Mouse (Mus musculus) neural tube, embryonic 14.5 days (tissue): Measurements from ENCODE around the gene Rps16. TPM values are rescaled to one million over a fixed set of nuclear protein-coding genes. Genes with fewer than 3 reads are reported as not detected.

Source experiments
- ATAC-seq: fragments of 200-750 bp; cut with Nextera tagmentation; 2 replicates; pipeline ENCODE4 v1.8.0; 2017; ENCODE audit warnings: low read depth, mild to moderate bottlenecking, moderate TSS enrichment, moderate library complexity
- H3K27ac ChIP-seq: fragments of 300-500 bp; sonication (generic); 2 replicates; pipeline ENCODE4 v1.5.1; 2014; ENCODE audit warnings: low read depth, mild to moderate bottlenecking, control low read depth, low read length, moderate library complexity, mixed read lengths
- H3K27me3 ChIP-seq: fragments of 300-500 bp; sonication (generic); 2 replicates; pipeline ENCODE4 v1.6.1; 2014; ENCODE audit warnings: low read length; ENCODE audit not compliant: control insufficient read depth, insufficient read depth
- H3K36me3 ChIP-seq: fragments of 300-500 bp; sonication (generic); 2 replicates; pipeline ENCODE4 v1.6.1; 2014; ENCODE audit warnings: low read length, mixed read lengths; ENCODE audit not compliant: control insufficient read depth, insufficient read depth
- H3K4me1 ChIP-seq: fragments of 300-500 bp; sonication (generic); 2 replicates; pipeline ENCODE4 v1.6.1; 2014; ENCODE audit warnings: low read length; ENCODE audit not compliant: control insufficient read depth, insufficient read depth
- H3K4me2 ChIP-seq: fragments of 300-500 bp; sonication (generic); 2 replicates; pipeline ENCODE4 v1.6.1; 2014; ENCODE audit warnings: mild to moderate bottlenecking, low read depth, low read length, control low read depth
- H3K4me3 ChIP-seq: fragments of 300-500 bp; sonication (generic); 2 replicates; pipeline ENCODE4 v1.5.1; 2014; ENCODE audit warnings: low read depth, low read length, control low read depth, mixed read lengths
- H3K9ac ChIP-seq: fragments of 300-500 bp; sonication (generic); replicated peaks from 2 replicates; pipeline ENCODE4 v1.6.1; 2014; ENCODE audit warnings: low read depth, mild to moderate bottlenecking, control low read depth, low read length, mixed read lengths
- H3K9me3 ChIP-seq: fragments of 300-500 bp; sonication (generic); 2 replicates; pipeline ENCODE4 v1.6.1; 2016; ENCODE audit warnings: low read length; ENCODE audit not compliant: control insufficient read depth
- WGBS: fragments of 180-500 bp; shearing (Covaris S2); extraction: QIAGEN DNeasy Blood & Tissue Kit; methylation state at CpG from one replicate; pipeline ENCODE4 v1.1.7; 2014; 5-methylcytosine and 5-hydroxymethylcytosine counted together
- polyA plus RNA-seq: library from polyadenylated mRNA; unstranded; fragments of >200 nt; fragmentation: Nextera tagmentation; extraction: Ambion mirVana; gene quantifications from 2 replicates; pipeline ENCODE4 v1.2.1, GENCODE M21; 2014

Rps16 gene
- polyA plus RNA-seq, 1 experiment from 2014 or later = 498 TPM

DNA sequence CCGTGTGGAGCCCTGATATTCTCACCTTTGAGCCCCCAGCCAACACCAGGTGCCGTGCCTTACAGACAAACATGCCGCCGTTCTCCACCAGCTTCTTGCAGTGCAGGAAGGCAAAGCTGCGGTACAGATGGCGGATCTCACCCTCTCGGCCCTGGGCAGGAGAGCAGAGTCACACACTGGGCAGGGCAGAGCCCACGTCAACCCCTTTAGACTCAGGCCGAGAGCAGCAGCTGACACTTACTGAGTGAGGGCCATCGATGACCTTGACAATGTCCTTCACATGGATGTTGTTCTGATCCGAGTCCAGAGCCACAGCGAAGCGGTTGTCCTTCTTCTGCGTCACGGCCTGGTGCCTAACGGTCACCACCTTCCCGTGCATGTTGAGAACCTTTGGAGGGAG, 31.7 kb upstream of the Rps16 start:
- Histone ChIP-seq H3K36me3 (peaks cover 90% of the 10 kb centered on the region), H3K9me3 (no peaks in the 10 kb centered on the region)

DNA sequence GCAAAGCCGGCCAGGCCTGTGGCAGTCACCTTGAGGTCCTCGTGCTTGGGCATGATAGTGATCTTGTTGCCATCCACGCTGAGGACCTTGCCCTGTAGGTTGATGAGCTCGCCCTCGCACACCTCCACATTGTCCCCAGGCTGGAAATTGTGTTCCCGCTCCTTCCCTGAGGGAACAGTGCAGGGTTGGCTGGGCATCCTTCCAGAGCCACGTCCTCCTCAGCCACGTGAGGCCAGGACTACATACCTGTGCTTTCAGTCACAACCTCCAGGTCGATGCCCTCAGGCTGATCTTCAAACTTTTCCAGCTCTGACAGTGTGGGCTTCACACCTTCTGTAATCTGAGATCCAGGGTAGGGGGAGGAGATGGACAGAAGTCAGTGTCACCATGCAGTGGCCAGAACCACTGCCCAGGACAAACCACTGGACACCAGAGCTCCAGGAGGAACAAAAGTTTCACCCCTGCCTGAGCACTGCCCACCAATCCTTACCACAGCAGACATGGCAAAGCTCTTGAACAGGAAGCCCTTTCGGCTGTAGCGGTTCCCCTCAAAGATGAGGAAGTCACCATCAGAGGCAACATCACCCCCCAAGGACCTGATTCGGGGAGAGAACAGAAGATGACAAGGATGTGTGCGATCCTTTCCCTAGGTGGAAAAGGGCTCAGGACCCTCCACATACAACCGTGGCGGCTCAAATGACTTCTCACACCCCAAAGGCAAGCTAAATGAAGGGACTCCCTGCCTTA, 28.3 kb upstream of the Rps16 start:
- Histone ChIP-seq H3K4me1 (no peaks in the 10 kb centered on the region), H3K27me3 (no peaks in the 10 kb centered on the region), H3K9me3 (no peaks in the 10 kb centered on the region), H3K36me3 (peaks cover 95% of the 10 kb centered on the region), H3K9ac (no peak overlapping the region; the same call in 1 of the 2 replicates), H3K4me3 (no peak overlapping the region), H3K4me2 (no peak overlapping the region), H3K27ac (no peak overlapping the region)
- WGBS = 96% methylated on average over 15 of the region's 15 CpGs
- no peak for ATAC-seq

More for the DNA sequence above, 31.7 kb upstream of the Rps16 start:
- 93% methylated on average over 17 of the region's 17 CpGs for WGBS
- Histone ChIP-seq H3K4me1 (no peaks in the 10 kb centered on the region), H3K27me3 (no peaks in the 10 kb centered on the region), H3K4me3 (no peak overlapping the region), H3K4me2 (no peak overlapping the region), H3K9ac (no peak overlapping the region), H3K27ac (no peak overlapping the region)
- ATAC-seq = no peak

DNA sequence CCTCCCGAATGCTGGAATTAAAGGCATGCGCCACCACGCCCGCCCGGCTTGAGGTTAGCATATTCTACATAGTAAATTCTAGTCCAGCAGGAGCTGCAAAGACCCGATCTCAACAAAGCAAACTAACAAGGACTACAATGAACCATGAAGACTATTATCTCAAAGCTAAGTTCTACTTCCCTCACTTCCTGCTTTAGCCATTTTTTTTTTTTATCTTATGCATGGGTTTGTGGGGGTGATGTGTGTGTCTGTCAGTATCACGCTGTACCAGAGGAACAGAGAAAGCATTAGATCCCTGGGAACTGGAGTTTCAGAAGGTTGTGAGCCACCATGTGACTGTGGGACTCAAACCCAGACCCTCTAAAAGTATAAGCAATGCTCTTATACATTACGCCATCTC, 25.2 kb upstream of the Rps16 start:
- Histone ChIP-seq H3K4me3 (no peak overlapping the region), H3K4me1 (no peaks in the 10 kb centered on the region), H3K9me3 (no peaks in the 10 kb centered on the region), H3K9ac (no peak overlapping the region), H3K4me2 (no peak overlapping the region), H3K27ac (no peak overlapping the region), H3K27me3 (no peaks in the 10 kb centered on the region), H3K36me3 (peaks cover 93% of the 10 kb centered on the region)
- ATAC-seq = no peak
- WGBS = 96% methylated on average over 8 of the region's 8 CpGs

DNA sequence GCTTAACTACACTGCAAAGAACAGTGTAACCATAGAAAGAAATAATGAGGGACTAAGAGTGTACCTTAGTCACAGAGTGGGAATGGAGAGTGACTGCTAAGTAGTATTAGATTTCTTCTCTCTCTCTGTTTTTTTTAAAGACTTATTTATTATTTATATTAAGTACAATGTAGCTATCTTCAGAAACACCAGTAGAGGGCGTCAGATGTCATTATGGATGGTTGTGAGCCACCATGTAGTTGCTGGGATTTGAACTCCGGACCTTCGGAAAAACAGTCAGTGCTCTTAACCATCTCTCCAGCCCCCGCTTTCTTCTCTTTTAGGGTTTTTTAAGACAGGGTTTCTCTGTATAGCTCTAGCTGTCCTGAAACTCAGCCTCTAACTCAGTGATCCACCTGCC, 24.0 kb upstream of the Rps16 start:
- no peak overlapping the region for H3K27ac ChIP-seq
- peaks cover 88% of the 10 kb centered on the region for H3K36me3 ChIP-seq
- H3K4me2 ChIP-seq = no peak overlapping the region
- no peaks in the 10 kb centered on the region for H3K4me1 ChIP-seq
- H3K27me3 ChIP-seq = no peaks in the 10 kb centered on the region
- no peaks in the 10 kb centered on the region for H3K9me3 ChIP-seq
- no peak overlapping the region for H3K4me3 ChIP-seq
- H3K9ac ChIP-seq = no peak overlapping the region
- ATAC-seq = no peak
- 86% methylated on average over 4 of the region's 4 CpGs for WGBS

DNA sequence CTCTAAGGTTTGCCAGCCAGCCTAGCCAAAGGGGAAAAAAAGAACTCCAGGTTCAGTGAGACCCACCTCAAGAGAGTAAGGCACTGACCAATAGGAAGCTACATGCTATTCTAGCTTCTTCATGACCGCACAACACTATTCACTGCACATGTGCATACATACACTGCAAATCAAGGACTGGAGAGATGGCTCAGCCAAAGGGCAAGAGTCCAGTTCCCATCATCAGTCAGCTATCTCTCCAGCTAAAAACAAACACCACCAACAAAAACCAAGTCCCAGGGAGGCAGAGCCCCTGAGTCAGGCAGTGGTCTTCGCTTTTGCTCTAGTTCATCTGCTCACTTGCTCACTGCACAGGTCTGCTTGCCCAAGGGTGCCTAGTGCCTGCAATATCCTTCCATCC, 22.2 kb upstream of the Rps16 start:
- WGBS = 94% methylated on average over 2 of the region's 2 CpGs
- no peaks in the 10 kb centered on the region for H3K9me3 ChIP-seq
- H3K4me3 ChIP-seq = no peak overlapping the region
- ATAC-seq = no peak
- no peaks in the 10 kb centered on the region for H3K4me1 ChIP-seq
- H3K27ac ChIP-seq = no peak overlapping the region
- H3K9ac ChIP-seq = no peak overlapping the region
- H3K27me3 ChIP-seq = no peaks in the 10 kb centered on the region
- peaks cover 70% of the 10 kb centered on the region for H3K36me3 ChIP-seq
- no peak overlapping the region for H3K4me2 ChIP-seq

DNA sequence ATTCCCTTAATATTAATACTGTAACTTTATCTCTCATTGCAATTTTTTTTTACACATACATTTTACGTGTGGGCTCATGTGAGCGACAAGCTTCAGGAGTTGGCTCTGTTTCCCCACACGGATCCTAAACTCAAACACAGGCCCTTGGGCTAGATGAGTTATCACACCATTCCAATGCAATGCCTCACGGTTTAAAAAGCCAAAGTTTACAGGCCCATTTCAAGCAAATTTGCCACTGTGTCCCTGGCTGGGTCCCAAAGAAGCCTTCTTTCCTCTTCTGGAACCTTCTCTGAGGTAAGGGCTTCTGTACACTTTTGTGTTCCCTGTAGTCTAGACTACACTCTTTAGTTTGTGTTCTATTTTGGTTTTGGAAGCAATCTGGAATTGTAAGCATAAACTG, 15.9 kb upstream of the Rps16 start:
- peaks cover 11% of the 10 kb centered on the region for H3K4me1 ChIP-seq
- no peak for ATAC-seq
- peaks cover 13% of the 10 kb centered on the region for H3K36me3 ChIP-seq
- H3K27ac ChIP-seq = no peak overlapping the region
- WGBS = 93% methylated on average over 4 of the region's 4 CpGs
- no peak overlapping the region for H3K9ac ChIP-seq
- no peaks in the 10 kb centered on the region for H3K27me3 ChIP-seq
- no peak overlapping the region for H3K4me3 ChIP-seq
- H3K4me2 ChIP-seq = no peak overlapping the region
- H3K9me3 ChIP-seq = no peaks in the 10 kb centered on the region

GRCm38 (mm10) chr7:28335471-28335870, 15.0 kb upstream of the Rps16 start:
- H3K9me3 ChIP-seq = no peaks in the 10 kb centered on the region
- H3K9ac ChIP-seq = no peak overlapping the region
- H3K27me3 ChIP-seq = no peaks in the 10 kb centered on the region
- ATAC-seq = no peak
- no peak overlapping the region for H3K4me3 ChIP-seq
- no peak overlapping the region for H3K4me2 ChIP-seq
- H3K36me3 ChIP-seq = peaks cover 4% of the 10 kb centered on the region; the same call in 1 of the 2 replicates
- peaks cover 11% of the 10 kb centered on the region for H3K4me1 ChIP-seq
- no peak overlapping the region for H3K27ac ChIP-seq
- 93% methylated on average over 2 of the region's 2 CpGs for WGBS

DNA sequence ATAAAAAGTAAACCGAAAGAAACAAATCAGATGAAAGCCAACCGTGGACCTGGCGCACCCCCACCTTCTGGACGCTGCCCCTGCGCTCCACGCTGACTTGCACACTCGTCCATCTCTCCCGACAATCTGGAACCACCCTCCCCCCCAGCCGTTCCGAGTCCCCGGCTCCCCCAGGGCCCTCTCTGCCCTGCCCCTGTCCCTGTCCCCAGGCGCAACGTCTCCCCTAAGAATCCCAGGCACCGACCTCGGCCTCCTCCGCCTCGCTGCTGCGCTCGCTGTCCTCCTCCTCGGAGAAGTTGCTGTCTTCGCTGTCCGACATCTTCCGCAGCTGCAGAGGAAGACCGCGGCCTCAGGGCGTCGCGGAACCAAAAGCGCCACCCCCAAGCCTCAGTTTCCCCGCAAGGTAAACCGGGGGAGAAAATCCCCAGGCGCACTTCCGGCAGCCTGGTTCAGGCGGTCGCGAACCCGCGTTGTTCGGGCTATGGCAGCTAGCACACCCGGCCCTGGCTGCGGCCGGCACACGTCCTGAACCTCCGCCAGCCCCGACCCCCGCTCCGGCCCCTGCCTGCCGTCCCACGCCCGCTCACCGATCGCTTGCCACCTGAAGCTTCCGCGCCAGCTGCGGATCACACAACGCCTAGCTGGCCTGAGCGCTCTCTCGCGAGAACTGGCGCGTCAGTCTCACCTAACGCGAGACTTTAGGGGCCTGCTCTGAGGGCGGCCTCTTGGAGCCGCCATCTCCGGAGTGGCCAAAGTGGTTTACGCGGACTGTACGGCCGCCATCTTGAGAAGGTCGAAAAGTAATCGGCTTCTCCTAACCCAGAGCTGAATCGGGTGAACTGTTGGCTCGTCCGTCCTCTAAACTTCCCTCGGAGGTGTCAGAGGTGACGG, 12.1 kb upstream of the Rps16 start, which contains the start of gene Supt5:
Supt5 (minus strand) TSS at position 639 of the 891 bp plus-strand sequence.
- peak within 1 kb of the TSS; percentile 93 for H3K4me3 ChIP-seq
- ATAC-seq = peak; percentile 99
- peak within 1 kb of the TSS; percentile 82 for H3K27ac ChIP-seq

More for the DNA sequence above, 12.1 kb upstream of the Rps16 start, which contains the start of gene Supt5:
- WGBS = under 1% methylated on average over 77 of the region's 77 CpGs
- Histone ChIP-seq H3K36me3 (no peaks in the 10 kb centered on the region), H3K9me3 (no peaks in the 10 kb centered on the region), H3K4me2 (peak within 1 kb of the TSS; percentile 87), H3K9ac (peak within 1 kb of the TSS; percentile 93), H3K4me1 (peaks cover 11% of the 10 kb centered on the region), H3K27me3 (no peaks in the 10 kb centered on the region)
